Mouse (Mus musculus): ENCODE results near the gene Abl2. TPM values are rescaled to one million over a fixed set of nuclear protein-coding genes. Genes with fewer than 3 reads are reported as not detected.

Abl2 gene
- total RNA-seq, 2 experiments from 2014 or later, result 55.5 to 64.0 TPM

GRCm38 (mm10) chr1:156581149-156581548, 22.6 kb downstream of the Abl2 start:
- DNase-seq (ENCODE audit: low spot score in 2 of 2), result no peak

- DNase-seq (ENCODE audit: low spot score in 2 of 2), result no peak
Observed at GRCm38 (mm10) chr1:156584175-156584574, 25.6 kb downstream of the Abl2 start.

- DNase-seq (ENCODE audit: low spot score in 2 of 2), result no peak
Observed at GRCm38 (mm10) chr1:156585512-156585911, 26.9 kb downstream of the Abl2 start.

GRCm38 (mm10) chr1:156589811-156590305, 31.3 kb downstream of the Abl2 start:
- DNase-seq (ENCODE audit: low spot score in 2 of 2), result no peak

- no peak for DNase-seq (ENCODE audit: low spot score in 2 of 2)
Observed at GRCm38 (mm10) chr1:156590357-156590756, 31.8 kb downstream of the Abl2 start.

- DNase-seq (ENCODE audit: low spot score in 2 of 2), result no peak
Observed at GRCm38 (mm10) chr1:156593267-156593666, 34.7 kb downstream of the Abl2 start.

- DNase-seq (ENCODE audit: low spot score in 2 of 2), result no peak
Observed at GRCm38 (mm10) chr1:156597089-156597488, 38.5 kb downstream of the Abl2 start.

- DNase-seq (ENCODE audit: low spot score in 2 of 2), result no peak
Observed at GRCm38 (mm10) chr1:156602545-156602944, 44.0 kb downstream of the Abl2 start.

- no peak for DNase-seq (ENCODE audit: low spot score in 2 of 2)
Observed at GRCm38 (mm10) chr1:156605094-156605866, 46.7 kb downstream of the Abl2 start.

GRCm38 (mm10) chr1:156605940-156606339, 47.4 kb downstream of the Abl2 start:
- DNase-seq (ENCODE audit: low spot score in 2 of 2), result no peak

- no peak for DNase-seq (ENCODE audit: low spot score in 2 of 2)
Observed at GRCm38 (mm10) chr1:156608496-156608895, 49.9 kb downstream of the Abl2 start.

GRCm38 (mm10) chr1:156610257-156610656, 51.7 kb downstream of the Abl2 start:
- DNase-seq (ENCODE audit: low spot score in 2 of 2), result no peak

- DNase-seq (ENCODE audit: low spot score in 2 of 2), result peak; percentile 41 to 70
Observed at GRCm38 (mm10) chr1:156613855-156614530, 55.4 kb downstream of the Abl2 start.

- DNase-seq (ENCODE audit: low spot score in 2 of 2), result no peak
Observed at GRCm38 (mm10) chr1:156614710-156615109, 56.1 kb downstream of the Abl2 start.

- DNase-seq (ENCODE audit: low spot score in 2 of 2), result no peak
Observed at GRCm38 (mm10) chr1:156615381-156616133, 57.0 kb downstream of the Abl2 start.

- DNase-seq (ENCODE audit: low spot score in 2 of 2), result no peak
Observed at GRCm38 (mm10) chr1:156616989-156617598, 58.5 kb downstream of the Abl2 start.

- no peak for DNase-seq (ENCODE audit: low spot score in 2 of 2)
Observed at GRCm38 (mm10) chr1:156617811-156618210, 59.2 kb downstream of the Abl2 start.

- no peak for DNase-seq (ENCODE audit: low spot score in 2 of 2)
Observed at GRCm38 (mm10) chr1:156620292-156620909, 61.8 kb downstream of the Abl2 start.

- DNase-seq (ENCODE audit: low spot score in 2 of 2), result no peak
Observed at GRCm38 (mm10) chr1:156620951-156621350, 62.4 kb downstream of the Abl2 start.

GRCm38 (mm10) chr1:156624231-156624630, 65.6 kb downstream of the Abl2 start:
- no peak for DNase-seq (ENCODE audit: low spot score in 2 of 2)

- no peak for DNase-seq (ENCODE audit: low spot score in 2 of 2)
Observed at GRCm38 (mm10) chr1:156626729-156627128, 68.1 kb downstream of the Abl2 start.

Data from left cerebral cortex, adult 18-20 months (tissue).